Comparison of ENCODE assay signal across 14 mouse cellular contexts in the genomic region with DNA sequence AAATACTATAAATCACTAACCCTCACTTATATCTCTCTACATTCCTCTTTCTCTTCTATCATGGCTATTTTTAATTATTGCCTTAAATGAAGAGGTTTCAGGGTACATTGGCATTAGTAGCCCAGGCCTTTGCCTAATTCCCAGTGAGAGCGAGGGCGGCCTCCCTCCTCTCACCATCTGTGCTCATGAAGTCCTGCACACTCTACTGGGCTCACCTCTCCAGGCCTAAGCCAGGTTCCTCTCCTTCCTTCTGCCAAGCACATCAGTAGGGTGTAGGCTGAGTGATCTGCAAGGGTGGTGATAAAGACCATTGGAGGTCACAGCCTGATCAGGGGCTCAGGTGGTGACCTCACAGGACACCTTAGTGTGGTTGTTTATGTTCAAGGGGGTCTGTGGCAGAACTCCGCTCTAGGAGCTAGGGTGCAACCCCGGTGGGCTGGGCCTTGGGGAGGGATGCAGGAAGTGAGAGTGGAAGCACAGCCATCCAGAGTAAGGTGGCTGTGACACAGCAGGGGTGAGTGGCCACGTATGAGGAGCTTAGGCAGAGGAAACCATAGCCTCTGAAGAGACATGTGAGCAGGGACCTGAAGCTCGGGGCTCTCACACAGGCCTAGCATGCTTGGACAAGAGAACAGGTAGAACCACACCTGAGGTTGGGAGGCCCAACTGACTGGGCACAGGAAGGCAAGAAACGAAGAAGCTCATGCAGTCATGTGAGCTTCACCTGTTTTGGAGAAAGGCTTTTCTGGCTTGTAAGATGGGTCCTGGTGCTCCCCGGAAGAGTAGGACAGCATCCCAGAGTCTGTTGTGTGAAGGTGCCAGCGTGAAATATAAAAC. TPM values are rescaled to one million over a fixed set of nuclear protein-coding genes. Genes with fewer than 3 reads are reported as not detected.
DNase-seq lines count a peak whose midpoint lies in the region; ATAC-seq and TF ChIP-seq lines count a peak whose summit lies in the region.
"Had no signal": no experiment of that assay in that cellular context is flagged by ENCODE, and none has a peak within 500 bp of the region (broad histone marks: within the 10 kb centered on the region; RNA-seq: fewer than 3 reads in every experiment).

No protein-coding gene starts in this region.

- TF ChIP-seq CTCF in heart, adult 2 months (IDR thresholded peaks at IDR 0.05), result no peak

- no peak for TF ChIP-seq EP300 in heart, adult 2 months (IDR thresholded peaks at IDR 0.05; ENCODE audit: insufficient read depth, low read depth, low read length)

- H3K36me3 ChIP-seq in heart, adult 2 months (ENCODE audit: control insufficient read depth, insufficient read depth, low read length), result no peaks in the 10 kb centered on the region
- H3K36me3 ChIP-seq in hindbrain, embryonic 12.5 days, result no peaks in the 10 kb centered on the region
- H3K36me3 ChIP-seq: lung, embryonic 15.5 days had no signal

- no peak for TF ChIP-seq POLR2A in heart, adult 2 months (IDR thresholded peaks at IDR 0.05; ENCODE audit: insufficient read depth, low read depth, low read length)

- H3K4me1 ChIP-seq in heart, adult 2 months (ENCODE audit: control insufficient read depth, insufficient read depth, low read length), result no peaks in the 10 kb centered on the region
- H3K4me1 ChIP-seq in hindbrain, embryonic 12.5 days, result peaks cover 11% of the 10 kb centered on the region

- H3K27ac ChIP-seq in heart, adult 2 months, result no peak overlapping the region
- H3K27ac ChIP-seq in hindbrain, embryonic 12.5 days, result no peak overlapping the region
- H3K27ac ChIP-seq: hindbrain, embryonic 13.5 days; kidney, embryonic 15.5 days; lung, embryonic 15.5 days; midbrain, embryonic 10.5 days had no signal

- ATAC-seq in megakaryocyte progenitor cell, adult 5-6 weeks (replicated peaks; ENCODE audit: poor library complexity), result peak; percentile 39; the same call in 1 of the 2 replicates
- no peak for ATAC-seq in hindbrain, embryonic 12.5 days (ENCODE audit: low FRiP score)
- ATAC-seq: forebrain, postnatal 0 days had no signal

- H3K9me3 ChIP-seq in hindbrain, embryonic 12.5 days (replicated peaks), result no peaks in the 10 kb centered on the region
- H3K9me3 ChIP-seq: heart, embryonic 12.5 days; hindbrain, embryonic 13.5 days; kidney, embryonic 15.5 days; lung, embryonic 15.5 days; midbrain, embryonic 10.5 days had no signal

- peak; percentile 2 to 15 for DNase-seq in heart, adult 2 months
- DNase-seq in heart, adult 8-10 months (ENCODE audit: low spot score), result no peak
- peak; percentile 1 for DNase-seq in right cerebral cortex, adult 18-20 months
- DNase-seq in right cerebral cortex, postnatal 14 days, result no peak
- DNase-seq in cerebellum, adult 9-10 months, result peak; percentile 77
- no peak for DNase-seq in ovary, adult 18-20 months (ENCODE audit: low spot score)
- DNase-seq: forebrain, postnatal 0 days had no signal

- no peaks in the 10 kb centered on the region for H3K79me2 ChIP-seq in heart, adult 2 months (replicated peaks; ENCODE audit: control insufficient read depth, insufficient read depth, low read length)

- H3K9ac ChIP-seq in heart, adult 2 months (ENCODE audit: low read depth, low read length), result no peak overlapping the region
- H3K9ac ChIP-seq in hindbrain, embryonic 12.5 days, result no peak overlapping the region
- H3K9ac ChIP-seq: forebrain, postnatal 0 days; heart, embryonic 12.5 days; hindbrain, embryonic 13.5 days; kidney, embryonic 15.5 days; lung, embryonic 15.5 days had no signal

- H3K4me2 ChIP-seq in hindbrain, embryonic 12.5 days (replicated peaks), result no peak overlapping the region
- H3K4me2 ChIP-seq: heart, embryonic 12.5 days; hindbrain, embryonic 13.5 days; kidney, embryonic 15.5 days; lung, embryonic 15.5 days had no signal

- WGBS in heart, adult 2 months, result 88% methylated on average over 9 of the region's 9 CpGs
- 90% methylated on average over 9 of the region's 9 CpGs for WGBS in hindbrain, embryonic 12.5 days

- H3K27me3 ChIP-seq in heart, adult 2 months (ENCODE audit: control insufficient read depth, insufficient read depth, low read length), result no peaks in the 10 kb centered on the region
- H3K27me3 ChIP-seq in hindbrain, embryonic 12.5 days, result no peaks in the 10 kb centered on the region
- H3K27me3 ChIP-seq: heart, embryonic 12.5 days; hindbrain, embryonic 13.5 days; kidney, embryonic 15.5 days; lung, embryonic 15.5 days had no signal

- intact Hi-C loops in heart, adult 2 months (cut with DNase I), result no loop called here

- no peak overlapping the region for H3K4me3 ChIP-seq in heart, adult 2 months
- H3K4me3 ChIP-seq in hindbrain, embryonic 12.5 days, result no peak overlapping the region
- H3K4me3 ChIP-seq: heart, embryonic 12.5 days; hindbrain, embryonic 13.5 days; kidney, embryonic 15.5 days; lung, embryonic 15.5 days; midbrain, embryonic 10.5 days had no signal

RNA-seq across cellular contexts. Expression of gene Sirpa, which starts 29.2 kb away (rescaled TPM):
- 10 to 100 TPM; 28.9 to 29.4 TPM for total RNA-seq in heart, adult 2 months (2021)
- polyA plus RNA-seq in heart, adult 2 months (2012; rRNA removed), result 28.3 and 32.1 TPM in 2 replicates
- 10 to 100 TPM; 28.9 to 35.2 (median 30.0) TPM for total RNA-seq in heart, adult 8-10 months (2022)
- total RNA-seq in megakaryocyte progenitor cell, adult 5-6 weeks (2015), result 62.3 and 67.6 TPM in 2 replicates
- 67.5 and 73.8 TPM in 2 replicates for total RNA-seq in megakaryocyte progenitor cell, adult 5-6 weeks (2017)
- 27.5 and 29.2 TPM in 2 replicates for polyA plus RNA-seq in hindbrain, embryonic 12.5 days (2016; fragmentation: Nextera tagmentation; extraction: Ambion mirVana)

Comparison
In these comparisons a context has a peak if more than half of its experiments do, and no peak if none do; other contexts are left out.
1. DNase-seq: peak in heart, adult 2 months (2 of 2), right cerebral cortex, adult 18-20 months (single experiment) and cerebellum, adult 9-10 months (single experiment); none in heart, adult 8-10 months (single experiment), right cerebral cortex, postnatal 14 days (single experiment) and ovary, adult 18-20 months (single experiment).